Mouse (Mus musculus) CH12.LX (cell line): ENCODE measurements at regions not wholly inside any gene's neighbourhood (a gene's known extent, or its start where the extent isn't known, plus 50 kb on each side); places are given as distances from the start of the nearest gene placed in this dataset.

ENCODE experiments used
- CTCF ChIP-seq, 2 experiments: IDR thresholded peaks in 1 of 2; conservative IDR thresholded peaks in 1 of 2; 2 replicates each; pipeline ENCODE4 v1.5.1; 2011 to 2012; ENCODE audit warnings: low read depth in 2 of 2, low read length in 2 of 2, improper control_type of control experiment in 1 of 2, inconsistent platforms in 1 of 2, mild to moderate bottlenecking in 1 of 2, moderate library complexity in 1 of 2
- EP300 ChIP-seq: IDR thresholded peaks from 2 replicates; pipeline ENCODE4 v1.6.1; 2011; ENCODE audit warnings: low read length, improper control_type of control experiment
- MAX ChIP-seq: IDR thresholded peaks from 2 replicates; pipeline ENCODE4 v1.6.1; 2011; ENCODE audit warnings: low read length, improper control_type of control experiment
- MEF2A ChIP-seq: IDR thresholded peaks from 2 replicates; pipeline ENCODE4 v1.6.1; 2014; ENCODE audit warnings: low read depth, mild to moderate bottlenecking, inconsistent platforms, low read length, improper control_type of control experiment, borderline replicate concordance
- PAX5 ChIP-seq: IDR thresholded peaks from 2 replicates; pipeline ENCODE4 v1.6.1; 2012; ENCODE audit warnings: low read length, inconsistent platforms, mixed read lengths
- POLR2A ChIP-seq: IDR thresholded peaks from 2 replicates; pipeline ENCODE4 v1.6.1; 2011; ENCODE audit warnings: low read depth, mild to moderate bottlenecking, improper control_type of control experiment, low read length
- RAD21 ChIP-seq: IDR thresholded peaks from 2 replicates; pipeline ENCODE4 v1.6.1; 2011; ENCODE audit warnings: low read depth, mild to moderate bottlenecking, low read length, improper control_type of control experiment, moderate library complexity
- RCOR1 ChIP-seq: conservative IDR thresholded peaks from 2 replicates; pipeline ENCODE4 v1.6.1; 2012; ENCODE audit warnings: low read depth, mild to moderate bottlenecking, inconsistent platforms, low read length, improper control_type of control experiment
- USF1 ChIP-seq: IDR thresholded peaks from 2 replicates; pipeline ENCODE4 v1.6.1; 2014; ENCODE audit warnings: low read depth, mild to moderate bottlenecking, inconsistent platforms, low read length, improper control_type of control experiment
- USF2 ChIP-seq: conservative IDR thresholded peaks from 2 replicates; pipeline ENCODE4 v1.6.1; 2011; ENCODE audit warnings: low read depth, low read length, improper control_type of control experiment

- TF ChIP-seq CTCF (conservative IDR thresholded peaks at IDR 0.05 in 1 of 2, IDR thresholded peaks at IDR 0.05 in 1 of 2; ENCODE audit: low read depth in 2 of 2, low read length in 2 of 2) (no peak), POLR2A (no peak), EP300 (no peak), RCOR1 (no peak), MEF2A (no peak), USF1 (no peak), PAX5 (no peak), MAX (no peak), RAD21 (no peak), USF2 (no peak)
Measured at GRCm38 (mm10) chr17:60717931-60718621, 1704.9 kb upstream of the Nudt12 start.
